Mouse (Mus musculus): ENCODE measurements around the gene Nomo1. TPM values are rescaled to one million over a fixed set of nuclear protein-coding genes. Genes with fewer than 3 reads are reported as not detected.

The Nomo1 gene
- total RNA-seq, 1 experiment from 2014 or later, result 60.0 TPM

Other genes starting within 250 kb of the Nomo1 start
- gene Lmtk3, start 250.0 kb upstream of the Nomo1 start, total RNA-seq (2021), result 10.0 and 14.8 TPM in 2 replicates
- gene Sult2b1, start 249.0 kb upstream of the Nomo1 start, total RNA-seq (2021), result 0.90 and 1.1 TPM in 2 replicates
- 114 and 134 TPM in 2 replicates for gene Cyth2, start 219.1 kb upstream of the Nomo1 start, total RNA-seq (2021)
- 0.30 and 0.33 TPM in 2 replicates for gene Kcnj14, start 208.9 kb upstream of the Nomo1 start, total RNA-seq (2021)
- gene Grwd1, start 202.8 kb upstream of the Nomo1 start, total RNA-seq (2021), result 22.3 and 26.6 TPM in 2 replicates
- gene Kdelr1, start 160.9 kb upstream of the Nomo1 start, total RNA-seq (2021), result 140 and 141 TPM in 2 replicates
- 0.43 and 1.2 TPM in 2 replicates for gene Grin2d, start 155.3 kb upstream of the Nomo1 start, total RNA-seq (2021)
- 0.70 TPM in 1 of 2 replicates, not detected in the other for gene Syngr4, start 137.0 kb upstream of the Nomo1 start, total RNA-seq (2021)
- 53.0 and 61.3 TPM in 2 replicates for gene Tmem143, start 136.8 kb upstream of the Nomo1 start, total RNA-seq (2021)
- gene Emp3, start 112.3 kb upstream of the Nomo1 start, total RNA-seq (2021), result 231 and 241 TPM in 2 replicates
- gene Ccdc114, start 109.6 kb upstream of the Nomo1 start, total RNA-seq (2021), result 26.4 and 27.9 TPM in 2 replicates
- 0.15 and 1.9 TPM in 2 replicates for gene Abcc6, start 3.4 kb upstream of the Nomo1 start, total RNA-seq (2021)
- gene Kcnj11, start 67.1 kb downstream of the Nomo1 start, total RNA-seq (2021), result 1.4 and 1.5 TPM in 2 replicates
- 1.0 and 1.8 TPM in 2 replicates for gene Abcc8, start 146.3 kb downstream of the Nomo1 start, total RNA-seq (2021)
- 2.5 and 2.7 TPM in 2 replicates for gene Ush1c, start 204.8 kb downstream of the Nomo1 start, total RNA-seq (2021)
- gene Otog, start 207.3 kb downstream of the Nomo1 start, total RNA-seq (2021), result 2.3 and 2.4 TPM in 2 replicates

Data from adrenal gland, postnatal 25 days (tissue).